Mouse (Mus musculus) frontal cortex, adult 2 months (tissue): Measurements from ENCODE around the gene Apex1. TPM values are rescaled to one million over a fixed set of nuclear protein-coding genes. Genes with fewer than 3 reads are reported as not detected.
"Not testable (repeated sequence)": the region's sequence is repeated elsewhere in the genome, so short reads cannot be mapped to it uniquely, and the experiment has no call there.

Experiments
- DNase-seq, 2 experiments: peaks; one replicate each; pipeline ENCODE4 v3.0.0; 2022; ENCODE audit warnings: low spot score in 1 of 2; ENCODE audit errors: extremely low spot score in 1 of 2
- polyA plus RNA-seq: library from polyadenylated mRNA; depleted of rRNA; stranded (reverse); fragments of >200 nt; gene quantifications from 2 replicates; pipeline ENCODE4 v1.2.3, GENCODE M21; 2012

The Apex1 gene
- polyA plus RNA-seq, 1 experiment = 60.5 TPM

DNA sequence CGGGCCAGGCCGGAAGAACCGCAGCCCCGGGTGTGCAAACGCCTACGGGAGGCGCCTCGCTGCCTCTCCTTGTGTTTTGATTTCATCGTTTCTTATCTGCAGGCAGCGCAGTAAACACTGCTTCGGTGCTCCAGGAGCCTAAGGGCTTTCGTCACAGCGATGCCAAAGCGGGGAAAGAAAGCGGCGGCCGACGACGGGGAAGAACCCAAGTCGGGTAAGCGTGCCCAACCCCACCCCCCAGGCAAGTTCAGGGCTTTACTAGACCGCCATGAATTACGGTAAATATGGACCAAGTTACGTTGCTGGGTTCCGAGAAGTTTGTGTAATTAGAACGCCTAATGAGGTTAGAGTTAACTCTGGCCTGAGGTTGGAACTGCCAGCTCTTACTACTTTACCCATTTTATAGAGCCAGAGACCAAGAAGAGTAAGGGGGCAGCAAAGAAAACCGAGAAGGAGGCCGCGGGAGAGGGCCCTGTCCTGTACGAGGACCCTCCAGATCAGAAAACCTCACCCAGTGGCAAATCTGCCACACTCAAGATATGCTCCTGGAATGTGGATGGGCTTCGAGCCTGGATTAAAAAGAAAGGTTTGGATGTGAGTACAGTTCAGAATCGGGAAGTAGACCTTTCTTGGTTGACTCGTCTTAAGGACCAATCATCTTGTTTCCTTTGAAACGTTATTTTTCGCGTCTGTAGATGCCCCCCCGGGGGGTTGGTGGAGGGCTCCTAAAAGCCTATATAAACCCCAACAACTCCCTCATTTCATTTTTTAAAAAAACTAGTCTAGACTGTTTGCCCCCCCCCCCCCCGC lies 548 bp downstream of the Apex1 start:
- DNase-seq = peak in 1 of 2 experiments; percentile 17

DNA sequence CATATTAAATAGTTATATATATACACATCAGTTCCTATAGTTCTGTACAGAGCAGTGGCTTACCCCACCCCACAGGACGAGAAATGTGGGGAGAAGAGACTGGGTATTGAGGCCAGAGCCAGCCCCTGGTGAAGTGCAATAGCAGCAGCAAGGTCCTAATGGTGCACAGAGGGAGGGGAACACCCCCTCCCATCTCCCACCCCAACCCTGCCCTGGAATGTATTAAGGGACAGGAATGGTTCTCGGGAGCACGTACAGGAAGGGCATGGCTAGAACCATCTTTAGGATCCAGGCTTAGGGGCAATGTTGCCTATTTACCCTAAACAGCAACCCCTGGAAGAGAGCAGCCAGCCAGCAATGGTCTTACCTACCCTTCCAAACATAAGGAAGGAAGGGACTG lies 2.6 kb downstream of the Apex1 start:
- DNase-seq = no peak

DNA sequence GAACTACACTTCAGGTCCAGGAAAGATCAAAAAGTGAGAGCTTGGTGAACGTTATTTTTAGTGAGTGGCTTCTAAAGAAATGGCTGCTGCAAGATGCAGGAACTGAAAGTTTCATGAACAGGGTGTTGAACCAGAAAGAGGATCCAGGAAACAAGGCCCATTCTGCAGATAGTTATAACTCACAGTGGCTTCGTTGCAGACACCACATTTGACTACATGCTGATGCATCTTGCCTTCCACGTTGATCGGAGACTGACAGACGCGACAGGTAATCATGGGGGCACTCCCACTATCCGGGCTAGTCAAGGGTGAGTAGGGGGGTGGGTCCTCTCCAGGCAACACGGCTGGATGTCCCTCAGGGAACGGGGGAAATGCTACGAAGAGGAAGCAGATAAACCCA lies 5.2 kb downstream of the Apex1 start:
- DNase-seq = no peak

DNA sequence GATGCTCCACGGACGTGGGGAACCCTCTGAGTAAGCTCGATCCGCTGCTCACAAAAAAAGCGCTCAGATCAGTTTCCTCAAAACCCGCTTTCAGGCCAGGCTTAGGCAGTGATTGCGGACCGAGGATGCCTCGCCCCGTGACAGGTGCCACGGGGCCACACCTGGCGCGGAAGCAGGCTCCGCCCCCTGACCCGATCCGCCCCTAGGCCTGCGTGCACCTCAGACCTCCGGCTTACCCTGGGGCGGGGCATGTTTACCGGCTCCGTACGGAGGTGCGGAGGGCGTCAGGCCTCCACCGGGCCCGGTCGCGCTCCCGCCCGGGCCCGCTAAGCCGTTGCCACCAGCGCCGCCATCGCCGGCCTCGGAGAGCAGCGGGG lies 5.6 kb downstream of the Apex1 start:
- DNase-seq = peak; percentile 22 to 47

DNA sequence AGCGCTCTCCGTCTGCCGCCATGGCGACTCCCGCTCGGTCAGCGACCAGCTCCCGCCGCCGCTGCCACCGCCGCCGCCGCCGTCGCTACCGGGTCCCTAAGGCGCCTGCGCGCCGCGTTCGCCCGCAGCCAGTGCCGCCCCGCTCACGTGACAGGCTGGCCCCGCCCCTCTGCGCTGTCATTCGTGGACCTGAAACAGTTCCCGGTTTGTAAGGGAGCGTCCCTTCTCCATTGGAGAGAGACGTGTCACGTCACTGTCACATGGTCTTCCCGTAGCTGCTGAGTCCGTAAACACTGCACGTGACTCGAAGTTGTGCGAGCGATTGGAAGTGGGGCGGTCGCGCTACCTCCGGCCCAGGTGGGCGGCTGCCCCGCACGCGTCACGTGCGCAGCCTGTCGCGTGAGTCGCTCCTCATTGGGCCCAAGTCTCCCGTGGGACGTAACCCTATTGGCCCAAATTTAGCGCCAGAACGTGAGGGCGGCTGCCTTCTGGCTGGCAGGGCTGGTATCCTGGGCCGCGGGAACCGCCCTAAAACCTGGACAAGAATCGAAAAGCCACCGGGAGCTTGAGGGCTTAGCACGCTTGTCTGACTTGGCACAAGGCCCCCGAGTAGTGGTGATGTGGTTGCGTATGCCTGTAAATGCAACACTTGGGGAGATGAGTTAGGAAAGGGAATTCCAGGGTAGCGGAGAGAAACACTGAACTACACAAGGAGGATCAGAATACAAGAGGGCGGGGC lies 6.2 kb downstream of the Apex1 start, which contains the start of the genes Pip4p1 and Pnp:
Pip4p1 (minus strand) TSS at position 103 of the 739 bp plus-strand sequence.
Pnp (plus strand) TSS at position 329 of the 739 bp plus-strand sequence.
- peak; percentile 99 to 100 for DNase-seq

DNA sequence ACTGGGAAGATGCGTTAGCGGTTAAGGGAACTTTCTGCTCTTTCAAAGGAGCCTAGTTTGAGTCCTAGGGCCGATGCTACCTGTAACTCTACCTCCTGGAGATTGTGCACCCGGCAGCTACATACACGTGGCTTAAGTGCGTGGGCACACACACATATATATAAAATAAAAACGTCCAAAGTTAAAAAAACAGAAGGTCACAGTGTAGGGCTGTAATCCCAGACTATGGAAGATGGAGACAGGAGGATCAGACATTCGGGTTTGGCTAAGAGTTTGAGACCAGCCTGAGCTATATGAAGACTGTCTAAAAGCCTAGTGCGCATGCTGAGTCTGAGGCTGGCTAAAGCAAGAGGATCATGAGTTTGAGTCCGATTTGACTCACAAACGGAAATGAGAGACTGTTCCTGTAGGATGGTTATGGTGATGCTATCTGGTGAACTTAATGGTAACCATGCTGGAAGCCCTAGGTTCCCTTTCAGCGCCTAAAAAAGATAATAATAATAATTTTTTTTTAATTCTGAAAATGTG lies 6.8 kb downstream of the Apex1 start:
- no peak for DNase-seq

DNA sequence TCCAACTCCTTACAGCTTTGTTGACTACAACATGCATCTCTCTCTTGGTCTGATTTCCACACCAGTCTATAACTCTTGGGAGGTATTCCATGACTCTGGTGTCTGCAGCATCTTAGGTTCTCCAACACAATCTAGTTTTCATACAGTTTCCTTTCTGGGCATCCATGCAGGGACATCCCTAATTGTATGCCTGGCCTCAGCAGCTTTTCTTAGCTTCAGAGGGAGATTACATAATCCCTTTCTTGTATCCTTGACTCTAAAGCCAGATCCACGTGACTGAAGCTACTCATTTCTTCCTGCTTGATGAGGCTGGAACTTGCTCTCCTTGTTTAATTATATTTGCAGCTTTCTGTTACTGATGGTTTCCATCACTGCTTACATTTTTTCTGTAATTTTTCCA lies 11.9 kb downstream of the Apex1 start:
- DNase-seq = no peak

DNA sequence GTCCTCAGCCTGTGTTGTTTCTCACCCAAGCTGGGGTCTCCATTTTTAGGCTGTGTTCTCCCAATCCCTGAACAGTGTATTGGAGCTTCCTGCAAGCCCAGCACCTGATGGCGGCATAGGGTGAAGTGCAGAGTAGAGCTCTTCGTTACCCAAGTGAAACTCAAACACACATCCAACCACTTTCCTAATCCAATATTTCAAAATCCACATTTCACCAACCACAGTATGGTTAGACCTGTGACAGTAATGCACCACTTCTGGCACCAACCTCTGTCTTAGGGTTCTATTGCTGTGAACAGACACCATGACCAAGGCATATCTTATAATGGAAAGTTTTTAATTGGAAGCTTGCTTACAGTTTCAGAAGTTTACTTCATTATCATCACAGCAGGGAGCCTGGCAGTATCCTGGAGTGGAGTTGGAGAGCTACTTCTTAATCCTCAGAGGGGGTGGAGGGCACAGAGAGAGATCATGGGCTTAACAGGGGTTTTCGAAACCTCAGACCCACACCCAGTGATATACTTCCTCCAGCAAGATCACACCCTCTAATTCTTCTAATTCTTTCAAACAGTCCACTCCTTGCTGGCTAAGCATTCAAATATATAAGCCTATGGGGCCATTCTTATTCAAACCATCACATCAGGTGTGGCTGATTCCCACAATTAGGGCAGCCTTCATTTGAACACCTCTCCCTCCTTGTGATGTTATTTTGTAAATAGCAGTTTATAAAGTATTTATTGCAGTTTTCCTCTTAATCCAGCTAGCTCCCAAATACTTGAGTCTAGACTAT lies 13.5 kb downstream of the Apex1 start:
- DNase-seq = no peak

DNA sequence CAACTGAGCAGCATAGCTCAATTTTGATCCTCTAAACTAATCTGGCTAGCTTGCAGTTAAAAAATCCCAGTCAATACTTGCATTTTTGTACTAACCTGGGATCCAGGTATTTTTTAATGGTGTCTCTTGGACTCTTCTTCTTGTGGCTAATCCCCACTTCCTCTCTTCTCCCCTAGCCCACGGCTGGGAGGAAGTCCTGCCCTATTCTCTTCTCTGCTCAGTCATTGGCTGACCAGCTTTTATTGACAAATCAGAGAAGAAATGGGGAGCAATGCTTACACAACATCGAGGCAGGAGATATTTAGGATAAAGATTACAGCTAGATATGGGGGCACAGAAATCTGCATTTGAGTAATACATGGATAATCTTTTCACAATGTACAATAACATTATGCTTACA lies 14.2 kb downstream of the Apex1 start:
- DNase-seq = no peak

DNA sequence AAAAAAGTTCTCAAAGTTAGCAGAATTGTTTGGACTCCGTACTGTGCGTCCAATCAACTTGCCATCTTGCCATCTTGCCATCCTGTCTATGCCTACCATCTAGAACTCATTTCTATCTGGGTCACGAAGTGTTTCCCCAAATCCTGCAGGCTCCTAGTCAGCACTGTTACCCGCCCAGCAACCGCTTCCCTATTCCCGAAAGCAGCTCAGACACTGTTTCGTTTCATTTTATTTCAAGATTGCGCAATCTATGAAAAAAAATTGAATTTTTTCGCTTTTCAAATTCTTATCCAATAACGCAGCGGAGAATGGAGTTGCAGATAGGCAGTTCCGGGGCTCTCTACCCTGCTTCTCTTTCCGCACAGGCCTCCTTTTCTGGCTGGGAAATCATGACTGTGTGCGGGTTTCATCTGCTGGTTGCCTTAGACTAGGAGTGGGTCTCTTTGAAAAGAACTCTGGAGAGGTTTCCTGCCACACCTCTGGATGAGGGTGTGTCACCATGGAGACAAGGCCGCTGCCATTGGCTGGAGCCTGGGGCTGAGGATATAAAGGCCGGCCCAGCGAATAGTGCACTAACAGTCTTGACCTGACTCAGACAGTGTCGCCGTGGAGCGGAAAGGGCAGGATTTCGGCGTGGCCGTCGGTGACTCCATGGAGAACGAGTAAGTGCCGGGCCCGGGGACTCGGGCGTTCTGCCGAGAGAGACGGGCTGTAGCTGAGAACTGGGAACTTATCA lies 19.3 kb downstream of the Apex1 start, which contains the start of gene Gm49342:
Gm49342 (plus strand) TSS at position 586 of the 736 bp plus-strand sequence.
- peak; percentile 81 to 89 for DNase-seq

DNA sequence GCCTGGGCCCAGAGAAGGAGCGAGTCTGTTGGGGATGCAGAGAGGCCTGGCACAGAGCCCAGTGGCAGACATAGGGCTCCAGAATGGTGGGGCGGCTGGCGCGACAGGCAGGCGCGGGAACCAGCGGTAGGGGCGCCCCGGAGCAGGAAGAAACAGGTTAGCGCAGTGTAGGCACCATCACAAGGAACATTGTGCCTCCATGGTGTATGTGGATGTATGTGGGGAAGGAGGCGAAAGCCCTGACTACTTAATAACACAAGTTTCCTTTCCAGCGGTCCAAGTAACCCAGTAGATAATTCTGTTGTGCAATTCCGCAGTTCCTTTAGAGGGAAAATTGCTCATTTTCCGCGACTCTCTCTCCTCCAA lies 19.9 kb downstream of the Apex1 start:
- DNase-seq = not testable (repeated sequence)

DNA sequence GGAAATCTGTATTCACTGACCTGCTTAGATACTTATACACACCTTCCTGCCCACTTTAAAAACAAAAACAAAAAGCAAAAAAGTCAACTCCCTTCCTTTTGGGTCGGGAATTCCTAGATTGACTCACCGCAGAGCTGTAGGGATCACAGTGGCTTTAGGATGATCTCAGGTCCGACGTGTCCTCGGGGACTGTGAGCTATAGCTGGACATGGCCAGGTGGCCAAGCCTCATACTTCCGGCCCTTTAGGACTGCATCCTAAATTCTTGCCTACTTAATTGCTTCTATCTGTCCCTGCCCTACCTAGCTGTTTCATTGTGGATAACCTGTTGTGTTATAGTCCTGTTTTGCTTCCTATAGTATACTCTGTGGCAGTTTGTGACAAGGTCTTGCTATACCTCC lies 20.3 kb downstream of the Apex1 start:
- not testable (repeated sequence) for DNase-seq

DNA sequence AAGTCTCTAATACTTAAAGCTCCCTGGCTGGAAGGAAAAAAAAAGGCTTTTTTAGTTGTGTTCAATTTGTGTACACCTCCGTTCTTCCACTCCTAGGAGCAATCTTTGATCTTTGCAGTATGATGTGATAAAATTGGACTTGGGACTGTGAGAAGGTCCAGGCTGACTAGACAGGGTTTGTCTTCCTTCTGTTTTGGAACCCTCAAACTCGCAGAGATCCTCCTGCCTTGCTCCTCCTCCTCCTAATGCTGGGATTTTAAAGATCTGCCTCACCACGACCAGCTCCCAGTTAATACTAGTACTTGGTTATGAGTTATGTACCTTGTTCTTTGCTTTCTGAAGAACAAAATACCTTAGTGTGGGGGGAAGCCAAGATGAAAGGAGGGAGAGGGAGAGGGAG lies 20.8 kb downstream of the Apex1 start:
- DNase-seq = not testable (repeated sequence)

DNA sequence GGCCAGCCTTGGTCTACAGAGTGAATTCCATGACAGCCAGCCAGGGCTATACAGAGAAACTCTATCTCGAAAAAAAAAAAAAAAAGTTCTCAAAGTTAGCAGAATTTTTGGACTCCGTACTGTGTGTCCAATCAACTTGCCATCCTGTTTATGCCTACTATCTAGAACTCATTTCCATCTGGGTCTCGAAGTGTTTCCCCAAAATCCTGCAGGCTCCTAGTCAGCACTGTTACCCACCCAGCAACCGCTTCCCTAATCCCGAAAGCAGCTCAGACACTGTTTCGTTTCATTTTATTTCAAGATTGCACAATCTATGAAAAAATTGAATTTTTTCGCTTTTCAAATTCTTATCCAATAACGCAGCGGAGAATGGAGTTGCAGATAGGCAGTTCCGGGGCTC lies 30.7 kb downstream of the Apex1 start:
- DNase-seq = no peak

DNA sequence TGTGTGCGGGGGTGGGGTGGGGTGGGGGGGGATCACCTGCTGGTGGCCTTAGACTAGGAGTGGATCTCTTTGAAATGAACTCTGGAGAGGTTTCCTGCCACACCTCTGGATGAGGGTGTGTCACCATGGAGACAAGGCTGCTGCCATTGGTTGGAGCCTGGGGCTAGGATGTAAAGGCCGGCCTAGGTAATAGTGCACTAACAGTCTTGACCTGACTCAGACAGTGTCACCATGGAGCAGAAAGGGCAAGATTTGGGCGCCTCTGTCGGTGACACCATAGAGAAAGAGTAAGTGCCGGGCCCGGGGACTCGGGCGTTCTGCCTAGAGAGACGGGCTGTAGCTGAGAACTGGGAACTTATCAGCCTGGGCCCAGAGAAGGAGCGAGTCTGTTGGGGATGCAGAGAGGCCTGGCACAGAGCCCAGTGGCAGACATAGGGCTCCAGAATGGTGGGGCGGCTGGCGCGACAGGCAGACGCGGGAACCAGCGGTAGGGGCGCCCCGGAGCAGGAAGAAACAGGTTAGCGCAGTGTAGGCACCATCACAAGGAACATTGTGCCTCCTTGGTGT lies 31.3 kb downstream of the Apex1 start, which contains the start of gene Pnp2:
Pnp2 (plus strand) TSS at position 51 of the 567 bp plus-strand sequence.
- peak in 1 of 2 experiments; percentile 45 for DNase-seq

DNA sequence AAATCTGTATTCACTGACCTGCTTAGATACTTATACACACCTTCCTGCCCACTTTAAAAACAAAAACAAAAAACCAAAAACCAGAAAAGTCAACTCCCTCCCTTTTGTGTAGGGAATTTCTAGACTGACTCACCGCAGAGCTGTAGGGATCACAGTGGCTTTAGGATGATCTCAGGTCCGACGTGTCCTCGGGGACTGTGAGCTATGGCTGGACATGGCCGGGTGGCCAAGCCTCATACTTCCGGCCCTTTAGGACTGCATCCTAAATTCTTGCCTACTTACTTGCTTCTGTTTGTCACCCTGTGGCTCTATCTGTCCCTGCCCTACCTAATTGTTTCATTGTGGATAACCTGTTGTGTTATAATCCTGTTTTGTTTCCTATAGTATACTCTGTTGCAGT lies 32.0 kb downstream of the Apex1 start:
- not testable (repeated sequence) for DNase-seq

DNA sequence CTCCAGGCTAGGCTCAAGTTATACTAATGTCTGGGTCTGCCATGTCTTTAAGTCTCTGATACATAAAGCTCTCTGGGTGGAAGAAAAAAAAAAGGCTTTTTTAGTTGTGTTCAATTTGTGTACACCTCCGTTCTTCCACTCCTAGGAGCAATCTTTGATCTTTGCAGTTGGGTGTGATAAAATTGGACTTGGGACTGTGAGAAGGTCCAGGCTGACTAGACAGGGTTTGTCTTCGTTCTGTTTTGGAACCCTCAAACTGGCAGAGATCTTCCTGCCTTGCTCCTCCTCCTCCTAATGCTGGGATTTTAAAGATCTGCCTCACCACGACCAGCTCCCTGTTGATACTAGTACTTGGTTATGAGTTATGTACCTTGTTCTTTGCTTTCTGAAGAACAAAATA lies 32.4 kb downstream of the Apex1 start:
- DNase-seq = not testable (repeated sequence)

DNA sequence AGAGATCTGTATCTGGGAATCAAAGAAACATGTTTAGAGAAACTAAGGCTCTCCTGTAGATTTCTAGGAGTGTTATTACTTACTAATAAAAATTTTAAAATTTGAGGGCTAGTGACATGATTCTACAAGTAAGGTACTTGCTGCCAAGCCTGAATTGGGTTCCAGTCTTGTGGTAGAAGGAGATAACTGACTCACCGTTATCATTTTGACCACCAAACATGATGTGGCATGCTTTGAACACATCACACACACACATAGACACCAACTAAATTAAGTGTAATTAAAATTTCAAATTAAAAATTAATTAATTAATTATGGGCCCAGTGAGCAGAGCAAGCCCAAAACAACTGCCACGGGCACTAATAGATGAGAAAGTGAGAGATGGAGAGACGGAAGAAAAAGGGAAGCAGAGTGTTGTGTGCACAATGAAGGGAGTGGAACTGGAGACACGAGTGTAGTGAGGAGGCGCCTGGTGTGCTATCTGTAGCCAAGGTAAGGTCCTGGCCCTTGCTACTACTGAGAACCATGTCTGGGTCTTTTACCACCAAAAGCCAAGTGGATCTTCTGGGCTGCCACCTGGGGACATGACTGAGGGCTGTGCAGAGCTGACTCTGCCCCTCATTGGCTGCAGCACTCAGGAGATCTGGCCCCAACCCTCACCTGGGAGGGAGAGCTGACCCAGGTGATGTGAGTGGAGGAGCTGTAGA lies 33.7 kb downstream of the Apex1 start:
- not testable (repeated sequence) for DNase-seq
